Mouse (Mus musculus): ENCODE measurements around the gene Gabra4.

Gabra4 gene

GRCm38 (mm10) chr5:71658115-71658497 lies at the start of gene Gabra4:
TSS of gene Gabra4 (minus strand) at chr5:71658308.
- DNase-seq (ENCODE audit: low read depth, low spot score), result no peak

GRCm38 (mm10) chr5:71701273-71701614 lies 43.1 kb upstream of the Gabra4 start:
- DNase-seq (ENCODE audit: low read depth, low spot score), result no peak

- DNase-seq (ENCODE audit: low read depth, low spot score), result peak; percentile 59
Observed at GRCm38 (mm10) chr5:71700468-71701272, 42.6 kb upstream of the Gabra4 start.

GRCm38 (mm10) chr5:71699696-71700467 lies 41.8 kb upstream of the Gabra4 start:
- DNase-seq (ENCODE audit: low read depth, low spot score), result peak; percentile 38

- DNase-seq (ENCODE audit: low read depth, low spot score), result no peak
Observed at GRCm38 (mm10) chr5:71665593-71665992, 7.5 kb upstream of the Gabra4 start.

- peak; percentile 21 for DNase-seq (ENCODE audit: low read depth, low spot score)
Observed at GRCm38 (mm10) chr5:71657482-71658114, 510 bp downstream of the Gabra4 start, which contains the start of gene Gabrb1. TSS of gene Gabrb1 (plus strand) at chr5:71658113.

GRCm38 (mm10) chr5:71656771-71657170 lies 1.3 kb downstream of the Gabra4 start:
- DNase-seq (ENCODE audit: low read depth, low spot score), result no peak

GRCm38 (mm10) chr5:71654056-71654455 lies 4.1 kb downstream of the Gabra4 start:
- no peak for DNase-seq (ENCODE audit: low read depth, low spot score)

GRCm38 (mm10) chr5:71648108-71648507 lies 10.0 kb downstream of the Gabra4 start:
- no peak for DNase-seq (ENCODE audit: low read depth, low spot score)

- no peak for DNase-seq (ENCODE audit: low read depth, low spot score)
Observed at GRCm38 (mm10) chr5:71639804-71640203, 18.3 kb downstream of the Gabra4 start.

GRCm38 (mm10) chr5:71627820-71628219 lies 30.3 kb downstream of the Gabra4 start:
- DNase-seq (ENCODE audit: low read depth, low spot score), result no peak

GRCm38 (mm10) chr5:71616734-71617133 lies 41.4 kb downstream of the Gabra4 start:
- DNase-seq (ENCODE audit: low read depth, low spot score), result no peak

GRCm38 (mm10) chr5:71614311-71614710 lies 43.8 kb downstream of the Gabra4 start:
- DNase-seq (ENCODE audit: low read depth, low spot score), result no peak

GRCm38 (mm10) chr5:71608735-71609134 lies 49.4 kb downstream of the Gabra4 start:
- no peak for DNase-seq (ENCODE audit: low read depth, low spot score)

GRCm38 (mm10) chr5:71606907-71607306 lies 51.2 kb downstream of the Gabra4 start:
- DNase-seq (ENCODE audit: low read depth, low spot score), result no peak

GRCm38 (mm10) chr5:71604128-71604690 lies 53.9 kb downstream of the Gabra4 start:
- DNase-seq (ENCODE audit: low read depth, low spot score), result no peak

GRCm38 (mm10) chr5:71595321-71595720 lies 62.8 kb downstream of the Gabra4 start:
- no peak for DNase-seq (ENCODE audit: low read depth, low spot score)

- no peak for DNase-seq (ENCODE audit: low read depth, low spot score)
Observed at GRCm38 (mm10) chr5:71593745-71594255, 64.3 kb downstream of the Gabra4 start.

GRCm38 (mm10) chr5:71571646-71572237 lies 86.4 kb downstream of the Gabra4 start:
- DNase-seq (ENCODE audit: low read depth, low spot score), result no peak

GRCm38 (mm10) chr5:71548079-71548478 lies 110.0 kb downstream of the Gabra4 start, which contains the start of gene Cox7b2:
TSS of gene Cox7b2 (minus strand) at chr5:71548205.
- DNase-seq (ENCODE audit: low read depth, low spot score), result peak; percentile 18

GRCm38 (mm10) chr5:71545554-71545953 lies 112.6 kb downstream of the Gabra4 start:
- peak; percentile 66 for DNase-seq (ENCODE audit: low read depth, low spot score)
